Mouse (Mus musculus): ENCODE results near the gene Jam3. TPM values are rescaled to one million over a fixed set of nuclear protein-coding genes. Genes with fewer than 3 reads are reported as not detected.

The Jam3 gene
- polyA plus RNA-seq (2015; fragmentation: Nextera tagmentation; extraction: Ambion mirVana): 69.7 and 69.9 TPM in 2 replicates

DNA sequence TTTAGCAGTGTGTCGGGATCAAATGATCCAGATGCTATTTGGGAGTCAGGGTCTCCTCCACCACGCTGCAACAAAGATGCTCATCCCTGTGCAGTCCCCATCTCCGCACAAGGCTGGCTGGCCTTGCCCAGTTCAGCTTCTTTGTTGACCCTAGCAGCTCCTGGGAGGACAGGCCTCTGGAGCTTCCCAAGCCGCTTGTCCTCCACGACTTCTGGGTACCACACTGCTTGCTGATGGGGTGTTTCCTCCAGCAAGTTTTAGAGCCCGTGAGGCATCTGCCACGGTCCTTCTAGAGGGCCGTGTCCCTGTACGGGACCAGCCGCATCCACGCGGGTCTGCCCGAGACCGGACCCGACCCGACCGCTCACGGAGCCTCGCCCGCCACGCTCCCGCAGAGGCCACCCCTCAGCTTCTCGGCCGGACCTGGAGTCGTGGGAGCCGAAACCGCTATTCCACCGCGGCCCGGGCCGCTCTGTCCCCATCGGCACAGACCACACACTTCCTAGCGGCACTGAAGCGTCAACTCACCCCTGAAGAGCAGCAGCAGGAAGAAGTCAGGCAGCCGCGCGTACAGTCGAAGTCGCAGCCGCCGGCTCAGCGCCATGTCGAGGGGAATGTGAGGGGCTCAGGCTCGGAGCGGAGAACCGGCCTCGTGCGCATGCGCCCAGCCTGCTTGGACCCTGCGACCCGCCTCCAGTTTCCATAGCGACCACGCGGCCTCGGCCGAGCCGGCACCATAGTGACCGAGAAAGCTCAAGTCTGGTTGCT, at the start of gene Jam3:
TSS of gene Jam3 (minus strand) at position 659 of the 768 bp plus-strand sequence.

Other genes starting within 250 kb of the Jam3 start
- gene Gm1110, start 232.3 kb downstream of the Jam3 start, polyA plus RNA-seq (2015; fragmentation: Nextera tagmentation; extraction: Ambion mirVana): not detected in 2 replicates
- 27.6 and 33.6 TPM in 2 replicates for gene Acad8, start 155.9 kb downstream of the Jam3 start, polyA plus RNA-seq (2015; fragmentation: Nextera tagmentation; extraction: Ambion mirVana)
- 56.0 and 72.5 TPM in 2 replicates for gene Thyn1, start 155.7 kb downstream of the Jam3 start, polyA plus RNA-seq (2015; fragmentation: Nextera tagmentation; extraction: Ambion mirVana)
- 15.7 and 16.9 TPM in 2 replicates for gene Vps26b, start 125.4 kb downstream of the Jam3 start, polyA plus RNA-seq (2015; fragmentation: Nextera tagmentation; extraction: Ambion mirVana)
- gene Ncapd3, start 125.2 kb downstream of the Jam3 start, polyA plus RNA-seq (2015; fragmentation: Nextera tagmentation; extraction: Ambion mirVana): 6.9 and 7.0 TPM in 2 replicates
- gene Igsf9b, start 143.8 kb upstream of the Jam3 start, polyA plus RNA-seq (2015; fragmentation: Nextera tagmentation; extraction: Ambion mirVana): 1.3 and 1.4 TPM in 2 replicates
- not detected in 2 replicates for gene Spata19, start 241.4 kb upstream of the Jam3 start, polyA plus RNA-seq (2015; fragmentation: Nextera tagmentation; extraction: Ambion mirVana)